Mouse (Mus musculus) megakaryocyte, adult 5-6 weeks (primary cell): Measurements from ENCODE around the gene Phyh. TPM values are rescaled to one million over a fixed set of nuclear protein-coding genes. Genes with fewer than 3 reads are reported as not detected.
"Not testable (repeated sequence)": the region's sequence is repeated elsewhere in the genome, so short reads cannot be mapped to it uniquely, and the experiment has no call there.

Source experiments
- ATAC-seq: 2 replicates; pipeline ENCODE4 v1.8.0; 2016; ENCODE audit warnings: mild to moderate bottlenecking, inconsistent platforms; ENCODE audit not compliant: poor library complexity, severe bottlenecking
- total RNA-seq, 2 experiments: library from RNA; stranded (forward) in 1 of 2; stranded (reverse) in 1 of 2; fragments of 153-499, 151-499 nt in 1 of 2; fragments of 221-1000, 200-1000 nt in 1 of 2; gene quantifications; 2 replicates each; pipeline versions ENCODE4 v1.2.3 to v1.2.4; 2015 to 2017

Phyh gene
- total RNA-seq, 2 experiments from 2014 or later: 48.1 to 104 TPM

GRCm38 (mm10) chr2:4916037-4916436 lies 2.8 kb upstream of the Phyh start:
- ATAC-seq: no peak

- ATAC-seq: peak; percentile 64
These were observed 1.3 kb upstream of the Phyh start for GRCm38 (mm10) chr2:4917326-4918021.

- ATAC-seq: no peak
These were observed 2.2 kb downstream of the Phyh start for GRCm38 (mm10) chr2:4921019-4921418.

DNA sequence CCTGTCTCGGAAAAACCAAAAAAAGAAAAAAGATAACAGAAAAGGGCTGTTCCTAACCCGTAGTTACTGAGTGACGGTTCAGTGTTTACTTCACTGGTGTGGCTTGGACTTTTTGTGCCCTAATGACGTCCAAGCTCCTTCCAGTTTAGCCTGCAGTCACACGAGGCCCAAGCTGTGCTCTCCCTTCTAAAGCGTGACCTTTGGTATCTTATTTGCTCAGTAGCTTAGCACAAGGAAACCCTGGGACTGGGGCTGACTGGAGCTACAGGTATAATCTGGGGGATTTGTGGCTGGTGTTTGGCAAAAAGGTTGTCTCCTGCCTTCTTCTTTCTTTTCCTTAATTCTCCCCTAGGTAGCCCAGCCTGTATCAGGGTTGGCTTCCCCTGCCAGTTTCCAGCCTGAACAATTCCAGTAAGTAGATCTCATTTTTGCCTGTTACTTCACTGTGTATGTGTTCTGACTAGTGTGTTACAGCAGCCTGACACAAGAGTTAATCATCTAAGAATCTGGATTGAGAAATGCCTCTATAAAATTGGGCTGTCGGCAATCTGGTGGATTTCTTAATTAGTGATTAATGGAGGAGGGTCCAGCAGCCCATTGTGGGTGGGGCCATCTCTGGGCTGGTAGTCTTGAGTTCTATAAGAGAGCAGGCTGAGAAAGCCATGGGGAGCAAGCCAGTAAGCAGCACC lies 3.8 kb downstream of the Phyh start:
- ATAC-seq: no peak

DNA sequence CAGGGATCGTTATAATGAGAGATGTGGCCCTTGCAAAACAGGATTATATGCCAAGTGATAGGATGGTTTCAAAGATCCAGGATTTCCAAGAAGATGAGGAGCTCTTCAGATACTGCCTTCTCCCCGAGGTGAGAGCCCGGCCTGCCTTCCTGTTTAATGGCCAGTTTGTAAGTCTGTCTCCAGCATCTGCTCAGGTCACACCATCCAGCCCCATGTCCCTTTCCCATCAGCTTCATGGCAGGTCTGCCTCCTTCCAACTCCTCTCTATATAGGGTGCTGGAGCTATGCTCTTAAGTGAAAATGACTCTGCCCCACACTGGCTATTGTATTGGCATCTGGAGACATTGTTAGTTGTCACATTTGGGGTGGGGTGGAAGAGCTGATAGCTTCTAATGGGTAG lies 8.6 kb downstream of the Phyh start:
- ATAC-seq: no peak

GRCm38 (mm10) chr2:4929230-4929629 lies 10.4 kb downstream of the Phyh start:
- ATAC-seq: peak; percentile 93

DNA sequence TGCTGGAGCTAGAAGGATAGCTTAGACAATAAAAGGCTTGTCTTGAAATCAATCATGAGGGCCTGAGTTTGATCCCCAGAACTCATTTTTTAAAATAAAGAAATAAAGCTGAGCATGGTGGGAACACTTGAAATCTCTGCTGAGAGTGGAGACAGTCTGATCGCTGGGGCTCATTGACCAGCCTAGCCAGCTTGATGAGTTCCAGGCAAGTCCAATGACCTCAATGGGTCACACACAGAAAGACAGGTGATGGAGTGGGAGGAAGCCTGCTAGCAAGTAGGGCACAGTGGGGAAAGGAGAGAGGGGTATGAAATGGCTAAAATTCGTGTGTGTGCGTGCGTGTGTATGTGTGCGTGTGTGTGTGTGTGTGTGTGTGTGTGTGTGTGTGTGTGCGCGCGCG lies 15.7 kb downstream of the Phyh start:
- no peak for ATAC-seq

DNA sequence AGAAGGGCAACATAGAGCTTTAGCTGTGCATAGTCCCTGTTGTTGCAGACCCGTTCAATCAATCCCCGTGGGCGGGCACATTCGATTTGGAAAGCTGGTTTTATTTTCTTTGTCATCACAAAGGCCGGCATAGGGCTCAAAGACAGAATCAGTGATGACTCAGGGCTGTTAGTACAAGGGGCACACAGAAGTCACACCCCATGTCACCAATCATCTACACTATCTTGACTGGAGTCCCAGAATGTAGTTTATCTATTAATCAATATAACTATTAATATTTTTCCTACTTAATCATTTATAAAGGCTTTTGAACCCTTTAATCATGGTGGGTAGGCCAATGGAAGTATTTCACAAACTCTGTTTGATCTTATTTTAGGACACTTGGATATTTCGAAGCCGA lies 19.1 kb downstream of the Phyh start:
- ATAC-seq: no peak

- no peak for ATAC-seq
These were observed 22.0 kb downstream of the Phyh start for GRCm38 (mm10) chr2:4940861-4941260.

- ATAC-seq: not testable (repeated sequence)
These were observed 30.9 kb downstream of the Phyh start for GRCm38 (mm10) chr2:4949691-4950090.

DNA sequence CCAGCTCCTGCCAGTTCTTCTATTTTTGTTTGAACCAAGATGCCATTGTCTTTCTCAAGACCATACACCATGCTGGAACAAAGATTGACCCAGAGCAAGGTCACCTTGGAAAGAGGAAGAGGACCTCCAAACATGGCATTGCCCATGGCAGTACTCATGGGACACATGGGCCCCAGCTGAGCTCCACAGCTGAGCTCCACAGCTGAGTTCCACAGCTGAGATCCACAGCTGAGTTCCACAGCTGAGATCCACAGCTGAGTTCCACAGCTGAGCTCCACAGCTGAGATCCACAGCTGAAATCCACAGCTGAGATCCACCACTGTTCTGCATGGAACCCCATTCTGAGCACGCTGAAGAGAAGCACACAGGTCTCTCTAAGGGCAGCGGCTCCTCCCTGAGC lies 32.2 kb downstream of the Phyh start:
- no peak for ATAC-seq

- no peak for ATAC-seq
These were observed 35.5 kb downstream of the Phyh start for GRCm38 (mm10) chr2:4954216-4954760.

GRCm38 (mm10) chr2:4958039-4958438 lies 39.2 kb downstream of the Phyh start:
- ATAC-seq: no peak

DNA sequence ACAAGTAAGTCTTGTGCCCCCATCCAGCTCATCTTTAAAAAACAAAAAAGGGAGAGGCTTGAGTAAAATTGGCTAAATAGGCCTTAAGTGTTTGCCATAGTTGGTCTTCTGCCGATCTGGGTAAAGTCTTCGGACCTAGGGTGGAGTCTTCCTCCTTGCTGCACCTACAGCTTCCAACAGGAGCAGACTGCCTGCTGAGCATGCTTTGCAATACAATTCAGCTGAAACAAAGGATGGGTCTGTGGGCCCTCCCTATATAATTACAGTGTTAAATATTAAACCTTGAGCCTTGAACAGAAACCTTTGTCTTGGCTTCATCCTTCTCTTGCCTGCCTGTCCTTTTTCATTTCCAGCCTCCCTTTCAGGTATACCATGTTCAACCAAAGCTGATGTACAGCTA lies 49.0 kb downstream of the Phyh start:
- no peak for ATAC-seq

- peak; percentile 84 for ATAC-seq
These were observed 50.3 kb downstream of the Phyh start for GRCm38 (mm10) chr2:4969083-4969482.

- ATAC-seq: no peak
These were observed 57.0 kb downstream of the Phyh start, which contains the start of gene Ucma for GRCm38 (mm10) chr2:4975807-4976206. TSS of gene Ucma (plus strand) at chr2:4976122.

DNA sequence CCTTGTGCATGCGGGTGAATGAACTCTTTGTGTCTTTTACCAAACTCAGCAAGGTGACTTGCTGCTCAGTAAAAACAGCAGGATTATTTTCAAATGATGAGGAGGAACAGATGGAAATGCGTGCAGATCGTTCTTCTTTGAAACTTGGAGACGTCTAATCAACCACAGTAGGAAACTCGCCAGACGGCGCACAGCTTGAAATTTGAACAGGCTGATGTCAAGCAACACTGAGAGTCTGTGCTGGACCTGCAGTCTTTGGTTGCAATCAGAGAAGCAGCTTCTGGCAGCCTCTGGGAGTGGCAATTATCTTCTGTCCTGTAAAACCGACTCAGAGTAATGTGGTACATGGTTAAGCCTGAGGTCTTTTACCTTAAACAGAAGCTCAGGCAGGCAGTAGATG lies 59.3 kb downstream of the Phyh start:
- no peak for ATAC-seq

- no peak for ATAC-seq
These were observed 65.2 kb downstream of the Phyh start for GRCm38 (mm10) chr2:4983987-4984386.

DNA sequence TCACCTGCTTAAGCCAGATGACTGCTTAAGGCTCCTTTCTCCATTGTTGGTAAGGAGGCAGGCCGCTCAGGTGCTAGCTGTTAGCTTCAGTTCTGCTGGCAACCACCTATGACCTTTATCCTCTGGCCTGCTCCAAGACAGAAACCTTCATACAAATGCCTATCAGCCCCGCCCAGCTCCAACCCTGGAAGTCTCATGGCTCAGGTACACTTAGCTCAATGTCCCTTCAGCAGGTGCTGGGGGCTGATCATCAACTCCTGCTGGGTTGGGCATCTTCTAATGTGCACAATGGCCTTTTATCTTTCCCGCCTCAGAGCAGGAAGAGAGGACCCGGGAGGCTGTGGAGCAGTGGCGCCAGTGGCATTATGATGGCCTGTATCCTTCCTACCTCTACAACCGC lies 66.2 kb downstream of the Phyh start:
- no peak for ATAC-seq

- no peak for ATAC-seq
These were observed 68.0 kb downstream of the Phyh start for GRCm38 (mm10) chr2:4986798-4987197.

DNA sequence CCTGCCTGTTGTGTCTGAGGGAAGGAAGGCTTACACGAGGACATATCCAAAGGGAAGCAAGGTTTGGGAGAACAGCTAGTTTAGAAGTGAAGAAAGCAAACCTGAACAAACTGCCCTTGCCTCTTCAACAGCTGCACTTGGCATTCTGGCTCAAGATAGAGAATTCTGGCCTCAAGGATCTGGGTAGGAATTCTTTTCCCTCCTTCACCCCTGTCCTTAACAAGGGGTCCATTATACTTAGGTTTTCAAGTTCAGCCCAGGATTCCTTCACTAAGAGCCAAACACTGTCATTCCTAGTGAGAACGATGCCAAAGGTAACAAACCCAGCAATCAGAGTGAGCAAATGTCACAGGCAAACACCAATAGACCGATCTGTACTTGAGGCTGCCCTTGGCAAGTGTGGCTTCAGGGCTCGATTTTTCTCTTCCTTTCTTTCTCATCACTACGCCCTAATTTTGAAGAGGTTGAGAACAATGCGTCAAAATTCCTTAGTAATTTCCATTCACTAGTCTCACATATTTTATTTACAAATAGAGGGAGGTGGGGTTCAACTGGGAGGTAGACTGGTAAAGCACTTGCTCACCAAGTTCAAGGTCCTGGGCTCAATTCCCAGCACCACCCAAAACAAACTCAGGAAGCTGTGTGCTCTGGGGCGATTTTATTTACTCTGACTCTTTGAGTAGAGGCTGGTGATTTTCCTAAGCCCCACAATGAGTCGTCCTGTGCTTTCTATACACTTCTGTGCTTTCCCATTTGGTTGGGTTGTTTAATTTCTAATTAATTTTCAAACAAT lies 68.8 kb downstream of the Phyh start:
- no peak for ATAC-seq
